Mouse (Mus musculus) layer of hippocampus, adult 9-11 months (tissue): ENCODE results near the gene AI413582.

Experiments used
- DNase-seq: peaks from one replicate; pipeline ENCODE4 v3.0.0; 2022

AI413582 gene

GRCm38 (mm10) chr17:27565163-27565941, at the start of gene AI413582:
AI413582 (minus strand) TSS chr17:27565756.
- DNase-seq, result peak; percentile 95

GRCm38 (mm10) chr17:27613016-27613415, 47.5 kb upstream of the AI413582 start:
- no peak for DNase-seq

- DNase-seq, result no peak
Observed at GRCm38 (mm10) chr17:27611994-27612393, 46.4 kb upstream of the AI413582 start.

GRCm38 (mm10) chr17:27611519-27611884, 45.9 kb upstream of the AI413582 start:
- no peak for DNase-seq

GRCm38 (mm10) chr17:27610679-27611518, 45.3 kb upstream of the AI413582 start:
- peak; percentile 91 for DNase-seq

- no peak for DNase-seq
Observed at GRCm38 (mm10) chr17:27609576-27609975, 44.0 kb upstream of the AI413582 start.

GRCm38 (mm10) chr17:27603522-27604234, 38.1 kb upstream of the AI413582 start:
- no peak for DNase-seq

- no peak for DNase-seq
Observed at GRCm38 (mm10) chr17:27603036-27603435, 37.5 kb upstream of the AI413582 start.

- DNase-seq, result no peak
Observed at GRCm38 (mm10) chr17:27600869-27601268, 35.3 kb upstream of the AI413582 start.

- DNase-seq, result no peak
Observed at GRCm38 (mm10) chr17:27600286-27600685, 34.7 kb upstream of the AI413582 start.

GRCm38 (mm10) chr17:27596376-27597190, 31.0 kb upstream of the AI413582 start:
- DNase-seq, result no peak

- DNase-seq, result no peak
Observed at GRCm38 (mm10) chr17:27595659-27596375, 30.3 kb upstream of the AI413582 start.

GRCm38 (mm10) chr17:27592565-27592910, 27.0 kb upstream of the AI413582 start:
- DNase-seq, result no peak

- DNase-seq, result no peak
Observed at GRCm38 (mm10) chr17:27591826-27592564, 26.4 kb upstream of the AI413582 start.

GRCm38 (mm10) chr17:27588231-27588630, 22.7 kb upstream of the AI413582 start:
- no peak for DNase-seq

- DNase-seq, result no peak
Observed at GRCm38 (mm10) chr17:27587252-27587651, 21.7 kb upstream of the AI413582 start.

GRCm38 (mm10) chr17:27586661-27587060, 21.1 kb upstream of the AI413582 start:
- DNase-seq, result no peak

GRCm38 (mm10) chr17:27583185-27583894, 17.8 kb upstream of the AI413582 start:
- DNase-seq, result no peak

GRCm38 (mm10) chr17:27580392-27581068, 15.0 kb upstream of the AI413582 start:
- no peak for DNase-seq

- DNase-seq, result no peak
Observed at GRCm38 (mm10) chr17:27579816-27580215, 14.3 kb upstream of the AI413582 start.
